Mouse (Mus musculus) cerebellum, adult 9-11 months (tissue): ENCODE data around the gene 1700001O22Rik.

Source experiments
- DNase-seq: peaks from one replicate; pipeline ENCODE4 v3.0.0; 2022

1700001O22Rik gene

GRCm38 (mm10) chr2:30803604-30804003 is at the start of gene 1700001O22Rik:
TSS of gene 1700001O22Rik (minus strand) at chr2:30803661.
- DNase-seq: no peak

- DNase-seq: no peak
Observed at GRCm38 (mm10) chr2:30852771-30853313, 49.4 kb upstream of the 1700001O22Rik start.

GRCm38 (mm10) chr2:30850581-30850980 is 47.1 kb upstream of the 1700001O22Rik start:
- DNase-seq: no peak

- DNase-seq: no peak
Observed at GRCm38 (mm10) chr2:30848184-30848583, 44.7 kb upstream of the 1700001O22Rik start.

- no peak for DNase-seq
Observed at GRCm38 (mm10) chr2:30846723-30847122, 43.3 kb upstream of the 1700001O22Rik start.

- no peak for DNase-seq
Observed at GRCm38 (mm10) chr2:30846236-30846635, 42.8 kb upstream of the 1700001O22Rik start.

GRCm38 (mm10) chr2:30845152-30846070 is 42.0 kb upstream of the 1700001O22Rik start:
- no peak for DNase-seq

GRCm38 (mm10) chr2:30842615-30843014 is 39.2 kb upstream of the 1700001O22Rik start:
- DNase-seq: no peak

GRCm38 (mm10) chr2:30836238-30836990 is 33.0 kb upstream of the 1700001O22Rik start:
- no peak for DNase-seq

- no peak for DNase-seq
Observed at GRCm38 (mm10) chr2:30834373-30835022, 31.0 kb upstream of the 1700001O22Rik start, which contains the start of gene Prrx2. TSS of gene Prrx2 (plus strand) at chr2:30834972.

GRCm38 (mm10) chr2:30833644-30834043 is 30.2 kb upstream of the 1700001O22Rik start:
- DNase-seq: no peak

GRCm38 (mm10) chr2:30830283-30830795 is 26.9 kb upstream of the 1700001O22Rik start, which contains the start of gene Asb6:
TSS of gene Asb6 (minus strand) at chr2:30830333.
- no peak for DNase-seq

- DNase-seq: no peak
Observed at GRCm38 (mm10) chr2:30829315-30829714, 25.9 kb upstream of the 1700001O22Rik start.

GRCm38 (mm10) chr2:30827749-30828475 is 24.5 kb upstream of the 1700001O22Rik start:
- peak; percentile 90 for DNase-seq

GRCm38 (mm10) chr2:30826825-30827748 is 23.6 kb upstream of the 1700001O22Rik start:
- no peak for DNase-seq

- DNase-seq: no peak
Observed at GRCm38 (mm10) chr2:30823385-30824153, 20.1 kb upstream of the 1700001O22Rik start.

- DNase-seq: no peak
Observed at GRCm38 (mm10) chr2:30822460-30822859, 19.0 kb upstream of the 1700001O22Rik start.

- no peak for DNase-seq
Observed at GRCm38 (mm10) chr2:30821073-30821472, 17.6 kb upstream of the 1700001O22Rik start.

GRCm38 (mm10) chr2:30819873-30820272 is 16.4 kb upstream of the 1700001O22Rik start:
- DNase-seq: no peak

GRCm38 (mm10) chr2:30816383-30816782 is 12.9 kb upstream of the 1700001O22Rik start:
- no peak for DNase-seq
